Mouse (Mus musculus): ENCODE measurements around the gene H2afx.

DNA sequence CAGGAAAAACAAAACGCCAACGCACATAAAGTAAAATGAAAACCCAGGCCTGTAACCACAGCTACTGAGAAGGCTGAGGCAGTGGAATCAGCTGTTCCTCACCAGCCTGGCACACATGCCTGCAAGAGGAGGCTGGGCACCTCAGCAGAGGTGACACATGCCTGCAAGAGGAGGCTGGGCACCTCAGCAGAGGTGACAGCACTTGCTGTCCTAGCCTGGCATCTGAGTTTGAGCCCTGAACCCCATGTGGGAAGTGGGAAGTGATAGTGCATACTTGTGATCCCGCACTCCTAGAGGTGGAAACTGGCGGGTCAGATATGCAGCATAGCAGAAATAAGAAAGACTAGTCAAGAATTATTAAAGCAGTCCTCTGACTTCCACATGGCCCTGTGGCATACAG is 16.9 kb downstream of the H2afx start:
- TF ChIP-seq MAX (IDR thresholded peaks at IDR 0.05) (no peak), CTCF (IDR thresholded peaks at IDR 0.05; ENCODE audit: control insufficient read depth, insufficient read depth, insufficient read length) (no peak), MYOG (IDR thresholded peaks at IDR 0.05; ENCODE audit: control insufficient read depth, extremely low read depth, insufficient read length) (no peak), USF1 (IDR thresholded peaks at IDR 0.05; ENCODE audit: low read depth) (no peak), CEBPB (IDR thresholded peaks at IDR 0.05; ENCODE audit: low read depth) (no peak), FOSL1 (IDR thresholded peaks at IDR 0.05; ENCODE audit: insufficient read depth, low read length, poor library complexity, severe bottlenecking) (no peak), MYOD1 (IDR thresholded peaks at IDR 0.05; ENCODE audit: control insufficient read depth, insufficient read length, low read depth) (no peak)

All from C2C12 (cell line).